Mouse (Mus musculus) hindbrain, postnatal 0 days (tissue): Measurements from ENCODE around the gene Nfkb1. TPM values are rescaled to one million over a fixed set of nuclear protein-coding genes. Genes with fewer than 3 reads are reported as not detected.

ENCODE experiments used
- ATAC-seq: fragments of 200-750 bp; cut with Nextera tagmentation; 2 replicates; pipeline ENCODE4 v1.8.0; 2017; ENCODE audit warnings: mild to moderate bottlenecking, moderate TSS enrichment, moderate library complexity
- DNase-seq: peaks from one replicate; pipeline ENCODE4 v3.0.0-alpha.2; 2015; ENCODE audit warnings: low spot score
- H3K27ac ChIP-seq: fragments of 300-500 bp; sonication (generic); 2 replicates; pipeline ENCODE4 v1.5.1; 2014; ENCODE audit warnings: mild to moderate bottlenecking
- H3K27me3 ChIP-seq: fragments of 300-500 bp; sonication (generic); 2 replicates; pipeline ENCODE4 v1.6.1; 2014; ENCODE audit warnings: low read length, mixed read lengths; ENCODE audit not compliant: insufficient read depth
- H3K36me3 ChIP-seq: fragments of 300-500 bp; sonication (generic); 2 replicates; pipeline ENCODE4 v1.6.1; 2014; ENCODE audit warnings: low read length, mixed read lengths; ENCODE audit not compliant: insufficient read depth
- H3K4me1 ChIP-seq: fragments of 300-500 bp; sonication (generic); 2 replicates; pipeline ENCODE4 v1.6.1; 2014; ENCODE audit warnings: antibody characterized with exemption, low read length, mixed read lengths; ENCODE audit not compliant: insufficient read depth
- H3K4me2 ChIP-seq: fragments of 300-500 bp; sonication (generic); 2 replicates; pipeline ENCODE4 v1.6.1; 2014; ENCODE audit warnings: low read depth, mild to moderate bottlenecking, low read length, moderate library complexity, mixed read lengths
- H3K4me3 ChIP-seq: fragments of 300-500 bp; sonication (generic); 2 replicates; pipeline ENCODE4 v1.5.1; 2014; ENCODE audit warnings: low read length
- H3K9ac ChIP-seq: fragments of 300-500 bp; sonication (generic); replicated peaks from 2 replicates; pipeline ENCODE4 v1.6.1; 2014; ENCODE audit warnings: mild to moderate bottlenecking, low read length, moderate library complexity, mixed read lengths
- H3K9me3 ChIP-seq: fragments of 300-500 bp; sonication (generic); 2 replicates; pipeline ENCODE4 v1.6.1; 2016; ENCODE audit warnings: low read length, mixed read lengths
- CTCF ChIP-seq: IDR thresholded peaks from 2 replicates; pipeline ENCODE4 v1.5.1; 2016; ENCODE audit warnings: antibody characterized with exemption, control low read depth, low read depth
- WGBS: fragments of 180-500 bp; shearing (Covaris S2); extraction: QIAGEN DNeasy Blood & Tissue Kit; methylation state at CpG from one replicate; pipeline ENCODE4 v1.1.7; 2014; 5-methylcytosine and 5-hydroxymethylcytosine counted together
- polyA plus RNA-seq: library from polyadenylated mRNA; unstranded; fragments of >200 nt; fragmentation: Nextera tagmentation; extraction: Ambion mirVana; gene quantifications from 2 replicates; pipeline ENCODE4 v1.2.1, GENCODE M21; 2015
- total RNA-seq: library from RNA; depleted of rRNA; stranded (reverse); fragments of >200 nt; gene quantifications from 2 replicates; pipeline ENCODE4 v1.2.3, GENCODE M21; 2014; rRNA removed

The Nfkb1 gene
- total and polyA plus RNA-seq, 2 experiments from 2014 or later: 5.1 to 40.1 TPM

DNA sequence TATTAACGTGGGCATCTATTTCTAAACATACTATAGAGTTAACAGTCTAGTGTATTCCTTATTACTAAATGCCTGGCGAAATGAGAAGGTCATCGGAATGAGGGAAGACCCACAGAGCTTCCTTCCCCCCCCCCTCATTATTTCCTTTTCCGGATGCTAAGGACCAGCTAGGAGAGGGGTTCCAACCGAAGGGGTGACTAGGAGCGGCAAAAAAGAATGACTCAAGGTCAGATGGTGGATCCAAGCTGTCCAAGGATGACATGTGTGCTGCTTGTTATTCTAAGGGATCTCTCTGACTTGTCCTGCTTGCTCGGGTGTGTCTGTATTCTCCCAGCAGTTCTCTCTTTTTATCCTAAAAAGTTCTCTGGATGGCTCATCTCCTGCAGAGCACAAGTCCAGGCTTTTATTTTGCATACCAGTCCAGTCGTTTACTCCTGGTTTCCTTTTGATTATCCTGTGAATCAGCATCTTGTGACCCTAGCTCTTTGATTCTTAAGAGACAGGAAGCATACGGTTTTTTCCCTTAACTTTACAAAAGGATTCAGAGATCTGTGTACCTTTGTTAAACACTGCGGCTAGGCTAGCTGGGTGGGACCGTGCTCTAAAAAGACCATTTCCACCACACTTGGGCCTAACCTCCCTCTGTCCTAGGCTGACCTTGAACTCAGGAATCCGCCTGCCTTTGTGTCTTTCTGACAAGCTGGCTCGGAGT is 145.0 kb downstream of the Nfkb1 start:
- no peak for TF ChIP-seq CTCF
- Histone ChIP-seq H3K4me1 (no peaks in the 10 kb centered on the region), H3K9me3 (no peaks in the 10 kb centered on the region), H3K9ac (no peak overlapping the region), H3K36me3 (no peaks in the 10 kb centered on the region), H3K4me2 (no peak overlapping the region), H3K27ac (no peak overlapping the region), H3K4me3 (no peak overlapping the region), H3K27me3 (no peaks in the 10 kb centered on the region)
- DNase-seq (no peak), ATAC-seq (no peak)
- WGBS: 63% methylated on average over 13 of the region's 13 CpGs

Other genes with a start within 250 kb of the Nfkb1 start
- gene Manba, start 205.9 kb downstream of the Nfkb1 start, total RNA-seq: 10.2 and 10.7 TPM in 2 replicates
- 7.0 and 7.7 TPM in 2 replicates for gene Manba, start 205.9 kb downstream of the Nfkb1 start, polyA plus RNA-seq
- gene Slc39a8, start 133.7 kb upstream of the Nfkb1 start, total RNA-seq: 22.4 TPM in 2 replicates
- gene Slc39a8, start 133.7 kb upstream of the Nfkb1 start, polyA plus RNA-seq: 14.5 and 15.5 TPM in 2 replicates